Mouse (Mus musculus): ENCODE results near the gene Neu1.
A peak's percentile ranks its signal among the peaks of the same experiment; 100 is the strongest.

- TF ChIP-seq CTCF (IDR thresholded peaks at IDR 0.05; ENCODE audit: control insufficient read depth, insufficient read depth, low read length) (no peak), POLR2A (IDR thresholded peaks at IDR 0.05; ENCODE audit: borderline replicate concordance, control insufficient read depth, low read depth, low read length) (peak; percentile 40; the same call in 1 of the 2 replicates)
Measured at GRCm38 (mm10) chr17:34898160-34898586, 32.9 kb upstream of the Neu1 start, which contains the start of the genes C2 and Ehmt2.
